Mouse (Mus musculus): ENCODE measurements around the gene Anks1. TPM values are rescaled to one million over a fixed set of nuclear protein-coding genes. Genes with fewer than 3 reads are reported as not detected.
"Not testable (repeated sequence)": the region's sequence is repeated elsewhere in the genome, so short reads cannot be mapped to it uniquely, and the experiment has no call there.

Anks1 gene
- polyA plus RNA-seq, 1 experiment from 2014 or later, result 93.6 TPM

DNA sequence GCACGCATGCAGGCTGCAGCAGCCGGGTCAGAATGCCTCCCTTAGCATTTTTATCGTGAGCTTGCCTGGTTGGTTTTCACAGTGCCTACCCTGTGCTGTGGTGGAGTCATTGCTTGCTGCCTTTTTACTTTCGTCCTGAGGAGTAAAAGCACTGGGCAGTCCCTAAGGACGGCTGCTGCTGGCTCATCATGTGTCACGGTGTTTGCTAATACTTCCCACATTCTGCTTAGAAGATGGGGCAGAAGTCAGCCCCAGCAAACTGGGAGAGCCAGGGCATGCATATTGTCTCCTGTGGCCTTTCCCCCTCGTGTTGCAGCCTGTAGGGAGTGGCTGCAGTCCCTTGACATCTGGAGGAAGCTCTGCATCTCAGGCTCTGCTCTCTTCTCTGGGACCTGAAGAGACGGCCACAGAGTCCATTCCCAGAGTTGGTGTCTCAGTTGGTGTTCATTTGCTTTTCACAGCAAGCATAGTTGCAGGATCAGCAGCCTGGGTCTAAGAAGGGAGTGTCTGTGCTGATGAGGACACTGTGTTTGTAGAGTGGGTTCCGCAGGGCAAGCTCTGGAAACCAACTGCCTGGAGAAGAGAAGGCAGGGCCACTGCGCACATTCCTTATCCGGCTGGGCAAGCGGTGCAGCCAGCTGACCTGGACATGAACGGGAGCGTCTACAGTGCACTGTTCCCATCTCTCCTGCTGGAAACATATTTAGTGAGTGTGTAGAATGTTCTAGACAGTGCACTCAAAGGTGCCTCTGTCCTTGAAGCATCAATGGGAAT lies 45.7 kb downstream of the Anks1 start:
- Histone ChIP-seq H3K36me3 (no peaks in the 10 kb centered on the region), H3K9ac (no peak overlapping the region), H3K9me3 (no peaks in the 10 kb centered on the region), H3K27me3 (replicated peaks) (no peaks in the 10 kb centered on the region), H3K4me1 (peaks cover 8% of the 10 kb centered on the region), H3K4me2 (replicated peaks) (no peak overlapping the region), H3K27ac (no peak overlapping the region), H3K4me3 (no peak overlapping the region)
- ATAC-seq (ENCODE audit: low FRiP score, low read depth), result no peak
- 69% methylated on average over 14 of the region's 14 CpGs for WGBS

DNA sequence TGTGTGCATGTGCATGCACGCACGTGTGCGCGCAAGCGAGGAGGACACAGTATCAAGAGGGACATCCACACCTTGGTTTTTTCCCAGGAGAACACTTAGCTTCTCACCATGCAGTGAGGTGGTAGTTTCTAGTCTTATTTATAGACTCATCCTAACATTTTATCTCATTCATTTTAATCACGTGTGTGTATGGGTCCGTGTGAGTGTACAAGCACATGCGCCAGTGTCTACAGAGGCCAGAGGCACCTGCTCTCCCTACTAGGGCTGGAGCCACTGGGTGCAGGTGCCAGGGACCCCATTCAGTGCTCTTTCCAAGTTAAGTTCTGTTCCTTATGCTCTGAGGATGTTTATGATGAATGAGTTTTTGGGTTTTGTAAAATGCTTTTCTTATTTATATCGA lies 48.5 kb downstream of the Anks1 start:
- WGBS, result 94% methylated on average over 9 of the region's 9 CpGs
- H3K36me3 ChIP-seq, result no peaks in the 10 kb centered on the region
- H3K27ac ChIP-seq, result no peak overlapping the region
- no peak overlapping the region for H3K9ac ChIP-seq
- peaks cover 8% of the 10 kb centered on the region for H3K4me1 ChIP-seq
- no peaks in the 10 kb centered on the region for H3K27me3 ChIP-seq (replicated peaks)
- H3K4me2 ChIP-seq (replicated peaks), result no peak overlapping the region
- H3K4me3 ChIP-seq, result no peak overlapping the region
- ATAC-seq (ENCODE audit: low FRiP score, low read depth), result no peak
- H3K9me3 ChIP-seq, result no peaks in the 10 kb centered on the region

DNA sequence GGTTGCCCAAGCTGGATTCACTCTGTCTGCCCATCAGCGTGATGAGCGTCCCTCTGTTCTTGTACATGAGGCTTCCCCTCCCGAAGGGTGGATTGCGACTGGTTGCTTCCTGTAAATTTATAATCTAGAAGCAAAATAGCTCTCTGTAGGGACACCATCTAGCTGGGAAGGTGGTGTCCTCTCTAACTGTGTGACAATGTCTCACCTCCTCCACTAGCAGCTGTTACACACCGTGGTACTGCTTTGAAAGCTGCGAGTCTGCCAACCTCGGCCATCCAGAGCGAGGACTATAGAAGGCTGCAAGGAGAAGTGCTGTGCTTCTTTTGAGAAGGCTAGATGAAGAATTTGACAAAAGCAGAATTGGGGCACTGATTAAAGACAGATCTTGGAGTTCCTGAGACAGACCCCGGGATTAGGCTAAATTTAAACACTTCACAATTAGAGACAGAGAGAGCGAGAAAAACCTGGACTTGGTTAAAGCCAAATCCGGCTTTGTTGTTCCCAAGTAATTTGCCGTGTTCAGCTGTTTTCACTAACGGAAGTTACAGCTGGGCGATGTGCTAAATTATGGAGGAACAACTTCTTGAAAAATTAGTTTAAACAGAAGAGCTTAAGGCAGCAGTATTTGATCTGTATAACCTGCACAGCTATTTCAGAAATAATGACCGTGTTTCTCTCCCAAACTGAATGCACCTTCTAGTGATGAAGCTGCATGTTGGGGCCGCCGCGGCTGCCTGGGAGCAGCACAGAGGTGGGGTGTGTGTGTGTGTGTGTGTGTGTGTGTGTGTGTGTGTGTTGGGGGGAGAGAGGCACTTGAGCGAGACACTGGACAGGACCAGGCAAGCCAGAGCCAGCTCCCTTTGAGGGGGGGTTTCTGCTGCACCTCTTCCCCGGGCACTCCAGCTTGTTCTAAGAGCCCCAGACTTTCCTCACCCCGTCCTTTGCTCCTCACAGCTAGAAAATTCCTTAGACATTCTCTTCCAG lies 51.3 kb downstream of the Anks1 start:
- Histone ChIP-seq H3K9me3 (no peaks in the 10 kb centered on the region), H3K4me3 (no peak overlapping the region), H3K4me1 (no peaks in the 10 kb centered on the region), H3K36me3 (no peaks in the 10 kb centered on the region), H3K27me3 (replicated peaks) (no peaks in the 10 kb centered on the region), H3K9ac (no peak overlapping the region), H3K27ac (no peak overlapping the region), H3K4me2 (replicated peaks) (no peak overlapping the region)
- 92% methylated on average over 21 of the region's 21 CpGs for WGBS
- no peak for ATAC-seq (ENCODE audit: low FRiP score, low read depth)

GRCm38 (mm10) chr17:27963120-27963519 lies 54.0 kb downstream of the Anks1 start:
- not testable (repeated sequence) for H3K27ac ChIP-seq; H3K27me3 ChIP-seq (replicated peaks); H3K4me1 ChIP-seq; H3K9me3 ChIP-seq; H3K9ac ChIP-seq; H3K4me2 ChIP-seq (replicated peaks); H3K36me3 ChIP-seq; ATAC-seq (ENCODE audit: low FRiP score, low read depth); H3K4me3 ChIP-seq
- WGBS, result 90% methylated on average over 7 of the region's 7 CpGs

- H3K4me3 ChIP-seq, result no peak overlapping the region
- no peak for ATAC-seq (ENCODE audit: low FRiP score, low read depth)
- H3K27ac ChIP-seq, result no peak overlapping the region
- H3K36me3 ChIP-seq, result no peaks in the 10 kb centered on the region
- 68% methylated on average over 4 of the region's 4 CpGs for WGBS
- H3K4me1 ChIP-seq, result peaks cover 1% of the 10 kb centered on the region; the same call in 1 of the 2 replicates
- H3K9ac ChIP-seq, result no peak overlapping the region
- H3K4me2 ChIP-seq (replicated peaks), result no peak overlapping the region
- no peaks in the 10 kb centered on the region for H3K27me3 ChIP-seq (replicated peaks)
- no peaks in the 10 kb centered on the region for H3K9me3 ChIP-seq
Measured at GRCm38 (mm10) chr17:27964607-27965006, 55.5 kb downstream of the Anks1 start.

- Histone ChIP-seq H3K9me3 (no peaks in the 10 kb centered on the region), H3K36me3 (no peaks in the 10 kb centered on the region), H3K4me2 (replicated peaks) (no peak overlapping the region), H3K9ac (no peak overlapping the region), H3K27me3 (replicated peaks) (no peaks in the 10 kb centered on the region), H3K4me3 (no peak overlapping the region), H3K4me1 (peaks cover 4% of the 10 kb centered on the region; the same call in 1 of the 2 replicates), H3K27ac (no peak overlapping the region)
- 91% methylated on average over 10 of the region's 10 CpGs for WGBS
- ATAC-seq (ENCODE audit: low FRiP score, low read depth), result no peak
Measured at GRCm38 (mm10) chr17:27965292-27965691, 56.2 kb downstream of the Anks1 start.

DNA sequence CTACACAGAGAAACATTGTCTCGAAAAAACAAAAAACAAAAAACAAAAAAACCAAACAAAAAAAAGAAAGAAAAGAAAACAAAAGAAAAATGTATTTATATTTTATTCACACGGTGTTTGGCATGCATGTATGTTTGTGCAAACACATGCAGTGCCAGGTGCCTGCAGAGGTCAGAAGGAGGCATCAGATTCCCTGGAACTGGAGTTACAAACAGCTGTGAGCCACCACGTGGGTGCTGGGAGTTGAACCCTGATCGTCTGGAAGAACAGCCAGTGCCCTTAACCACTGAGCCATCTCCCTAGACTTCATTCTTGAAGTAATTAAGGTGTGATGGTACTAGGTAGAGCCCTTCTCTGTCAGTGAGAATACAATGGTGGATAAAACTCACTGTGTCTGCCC lies 57.0 kb downstream of the Anks1 start:
- no peak overlapping the region for H3K27ac ChIP-seq
- no peaks in the 10 kb centered on the region for H3K27me3 ChIP-seq (replicated peaks)
- 73% methylated on average over 4 of the region's 4 CpGs for WGBS
- no peaks in the 10 kb centered on the region for H3K36me3 ChIP-seq
- H3K4me1 ChIP-seq, result peaks cover 4% of the 10 kb centered on the region; the same call in 1 of the 2 replicates
- no peak overlapping the region for H3K4me2 ChIP-seq (replicated peaks)
- no peaks in the 10 kb centered on the region for H3K9me3 ChIP-seq
- no peak for ATAC-seq (ENCODE audit: low FRiP score, low read depth)
- no peak overlapping the region for H3K9ac ChIP-seq
- no peak overlapping the region for H3K4me3 ChIP-seq

DNA sequence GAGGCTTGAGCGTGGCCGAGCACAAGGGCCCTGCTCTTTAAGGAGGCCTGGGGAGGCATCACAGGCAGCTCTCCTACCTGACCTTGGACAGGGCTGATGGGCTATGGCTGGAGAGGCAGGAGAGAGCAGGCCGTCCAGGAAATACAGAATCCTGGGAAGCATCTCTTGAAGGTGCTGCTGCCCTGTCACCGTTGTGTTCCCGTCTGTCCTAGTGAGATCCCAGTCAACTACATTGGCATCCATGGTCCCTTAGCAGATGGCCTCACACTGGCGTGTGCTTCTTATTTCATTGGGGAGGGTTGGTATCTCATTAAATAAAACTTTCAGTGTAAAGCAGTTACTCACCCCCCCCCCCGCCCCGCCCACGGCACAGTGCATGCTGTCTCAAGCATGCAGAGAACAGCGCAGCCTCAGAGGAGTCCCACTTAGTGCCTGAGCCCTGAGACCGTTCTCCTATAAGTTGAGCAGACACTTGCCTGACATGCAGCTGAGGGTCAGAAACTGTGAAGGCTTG lies 57.5 kb downstream of the Anks1 start:
- no peaks in the 10 kb centered on the region for H3K36me3 ChIP-seq
- H3K4me3 ChIP-seq, result no peak overlapping the region
- H3K9ac ChIP-seq, result no peak overlapping the region
- no peaks in the 10 kb centered on the region for H3K27me3 ChIP-seq (replicated peaks)
- peaks cover 4% of the 10 kb centered on the region; the same call in 1 of the 2 replicates for H3K4me1 ChIP-seq
- WGBS, result 89% methylated on average over 11 of the region's 11 CpGs
- no peak overlapping the region for H3K4me2 ChIP-seq (replicated peaks)
- no peak for ATAC-seq (ENCODE audit: low FRiP score, low read depth)
- H3K9me3 ChIP-seq, result no peaks in the 10 kb centered on the region
- no peak overlapping the region for H3K27ac ChIP-seq

DNA sequence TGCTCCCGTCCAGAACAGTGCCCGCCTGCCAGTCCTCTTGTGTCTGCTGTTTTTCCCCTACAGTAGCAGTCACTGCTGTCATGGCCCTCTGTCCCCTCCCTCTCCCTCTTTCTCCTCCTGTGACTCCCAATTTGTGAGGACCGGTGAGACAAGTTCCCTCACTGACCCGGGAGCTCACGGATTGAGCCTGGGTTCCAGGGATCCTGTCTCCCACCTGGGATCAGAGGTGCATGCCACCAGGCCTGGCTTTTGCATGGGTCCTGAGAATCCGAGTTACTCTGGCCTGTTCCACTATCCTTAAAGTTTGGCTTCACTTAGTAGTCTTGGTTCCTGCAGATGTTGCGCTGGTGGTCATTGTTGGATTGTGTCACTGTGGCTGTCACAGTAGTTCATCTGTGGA lies 58.4 kb downstream of the Anks1 start:
- Histone ChIP-seq H3K27ac (no peak overlapping the region), H3K4me3 (no peak overlapping the region), H3K4me1 (peaks cover 4% of the 10 kb centered on the region; the same call in 1 of the 2 replicates), H3K9me3 (no peaks in the 10 kb centered on the region), H3K9ac (no peak overlapping the region), H3K4me2 (replicated peaks) (no peak overlapping the region), H3K27me3 (replicated peaks) (no peaks in the 10 kb centered on the region), H3K36me3 (no peaks in the 10 kb centered on the region)
- ATAC-seq (ENCODE audit: low FRiP score, low read depth), result no peak
- 94% methylated on average over 7 of the region's 7 CpGs for WGBS

DNA sequence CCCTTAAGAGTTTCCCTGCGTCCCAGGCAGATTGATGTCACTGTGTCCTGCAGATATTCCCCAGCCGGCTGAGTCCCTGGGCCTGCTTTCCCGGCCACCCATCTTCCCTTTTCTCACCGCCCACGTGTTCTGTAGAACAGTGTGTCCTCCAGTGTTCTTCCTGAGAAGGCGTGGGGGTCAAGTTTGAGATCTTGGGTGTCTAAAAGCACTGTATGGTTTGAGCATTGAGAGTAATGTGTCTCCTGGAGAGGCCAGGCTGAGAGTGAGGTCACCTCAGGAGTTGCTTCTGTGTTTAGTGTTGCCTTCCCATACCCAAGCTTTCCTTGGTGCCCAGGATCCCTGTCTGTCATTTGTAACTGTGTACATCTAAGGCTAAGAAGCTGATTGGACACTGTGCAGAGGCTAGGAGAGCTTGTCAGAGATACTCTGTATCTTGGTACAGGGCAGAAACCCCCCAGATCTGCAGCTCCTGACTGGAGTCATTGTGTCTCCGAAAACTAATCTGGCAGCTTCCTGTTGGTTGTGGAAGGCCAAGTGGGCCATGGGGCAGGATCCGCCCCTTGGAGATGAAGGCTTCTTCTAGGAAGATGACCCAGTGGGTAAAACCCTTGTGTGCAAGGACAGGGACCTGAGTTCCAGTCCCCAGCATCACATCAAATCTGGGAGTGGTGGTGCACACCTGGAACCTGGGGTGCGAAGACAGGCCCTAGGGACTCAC lies 59.1 kb downstream of the Anks1 start:
- Histone ChIP-seq H3K36me3 (no peaks in the 10 kb centered on the region), H3K9ac (no peak overlapping the region), H3K9me3 (no peaks in the 10 kb centered on the region), H3K4me2 (replicated peaks) (no peak overlapping the region), H3K27ac (no peak overlapping the region), H3K27me3 (replicated peaks) (no peaks in the 10 kb centered on the region), H3K4me3 (no peak overlapping the region), H3K4me1 (peaks cover 4% of the 10 kb centered on the region; the same call in 1 of the 2 replicates)
- ATAC-seq (ENCODE audit: low FRiP score, low read depth), result no peak
- 92% methylated on average over 9 of the region's 9 CpGs for WGBS

DNA sequence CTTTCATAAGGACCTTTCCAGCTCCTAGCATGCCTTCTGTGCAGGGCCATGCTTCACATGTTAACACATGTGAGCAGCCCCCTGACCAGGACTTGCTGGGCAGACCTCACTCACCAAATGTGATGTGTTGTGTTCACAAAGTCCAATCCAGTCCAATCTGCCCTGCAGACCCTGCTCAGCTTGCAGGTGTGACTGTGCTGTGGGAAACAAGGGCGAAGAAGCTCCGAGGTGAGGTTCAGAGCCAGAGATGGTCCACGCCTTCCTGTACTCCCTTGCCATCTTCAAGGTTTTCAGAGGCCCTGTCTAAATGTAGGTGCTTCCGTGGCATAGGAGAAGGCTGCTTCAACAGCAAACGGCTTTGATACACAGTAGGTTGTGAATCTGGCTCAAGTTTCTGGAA lies 59.8 kb downstream of the Anks1 start:
- peaks cover 4% of the 10 kb centered on the region; the same call in 1 of the 2 replicates for H3K4me1 ChIP-seq
- no peaks in the 10 kb centered on the region for H3K36me3 ChIP-seq
- H3K9me3 ChIP-seq, result no peaks in the 10 kb centered on the region
- no peaks in the 10 kb centered on the region for H3K27me3 ChIP-seq (replicated peaks)
- H3K4me2 ChIP-seq (replicated peaks), result no peak overlapping the region
- H3K27ac ChIP-seq, result no peak overlapping the region
- no peak overlapping the region for H3K9ac ChIP-seq
- no peak for ATAC-seq (ENCODE audit: low FRiP score, low read depth)
- H3K4me3 ChIP-seq, result no peak overlapping the region
- 92% methylated on average over 5 of the region's 5 CpGs for WGBS

DNA sequence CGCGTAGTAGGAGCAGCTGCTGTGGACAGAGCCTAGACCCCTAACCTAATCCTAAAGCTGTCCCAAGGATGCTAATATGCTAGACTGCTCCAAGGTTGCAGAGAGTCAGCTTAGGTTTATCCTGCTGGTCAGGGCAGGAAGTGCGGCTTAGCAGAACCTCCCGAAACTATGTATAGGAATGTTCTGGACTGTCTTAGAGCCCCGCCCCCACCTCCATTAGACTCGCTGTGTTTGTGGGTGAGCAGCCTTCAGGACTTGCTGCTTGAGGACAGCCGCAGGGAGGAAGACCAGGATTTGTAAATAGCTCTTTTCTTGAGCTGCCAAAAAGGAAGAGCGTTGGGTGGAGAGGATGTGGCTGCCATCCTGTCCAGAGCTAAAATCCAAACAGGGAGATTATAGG lies 60.3 kb downstream of the Anks1 start:
- no peaks in the 10 kb centered on the region for H3K9me3 ChIP-seq
- H3K36me3 ChIP-seq, result no peaks in the 10 kb centered on the region
- whole genome bisulfite sequencing, result 85% methylated on average over 8 of the region's 8 CpGs
- H3K4me3 ChIP-seq, result no peak overlapping the region
- H3K9ac ChIP-seq, result no peak overlapping the region
- peaks cover 4% of the 10 kb centered on the region; the same call in 1 of the 2 replicates for H3K4me1 ChIP-seq
- H3K27ac ChIP-seq, result no peak overlapping the region
- H3K27me3 ChIP-seq (replicated peaks), result no peaks in the 10 kb centered on the region
- no peak overlapping the region for H3K4me2 ChIP-seq (replicated peaks)
- no peak for ATAC-seq (ENCODE audit: low FRiP score, low read depth)

Data from neural tube, embryonic 12.5 days (tissue).